Mouse (Mus musculus) urinary bladder, postnatal 10 days (tissue): ENCODE measurements around the gene Fryl.

Experiments used
- DNase-seq: peaks from one replicate; pipeline ENCODE4 v3.0.0; 2022; ENCODE audit warnings: low spot score

Gene Fryl

DNA sequence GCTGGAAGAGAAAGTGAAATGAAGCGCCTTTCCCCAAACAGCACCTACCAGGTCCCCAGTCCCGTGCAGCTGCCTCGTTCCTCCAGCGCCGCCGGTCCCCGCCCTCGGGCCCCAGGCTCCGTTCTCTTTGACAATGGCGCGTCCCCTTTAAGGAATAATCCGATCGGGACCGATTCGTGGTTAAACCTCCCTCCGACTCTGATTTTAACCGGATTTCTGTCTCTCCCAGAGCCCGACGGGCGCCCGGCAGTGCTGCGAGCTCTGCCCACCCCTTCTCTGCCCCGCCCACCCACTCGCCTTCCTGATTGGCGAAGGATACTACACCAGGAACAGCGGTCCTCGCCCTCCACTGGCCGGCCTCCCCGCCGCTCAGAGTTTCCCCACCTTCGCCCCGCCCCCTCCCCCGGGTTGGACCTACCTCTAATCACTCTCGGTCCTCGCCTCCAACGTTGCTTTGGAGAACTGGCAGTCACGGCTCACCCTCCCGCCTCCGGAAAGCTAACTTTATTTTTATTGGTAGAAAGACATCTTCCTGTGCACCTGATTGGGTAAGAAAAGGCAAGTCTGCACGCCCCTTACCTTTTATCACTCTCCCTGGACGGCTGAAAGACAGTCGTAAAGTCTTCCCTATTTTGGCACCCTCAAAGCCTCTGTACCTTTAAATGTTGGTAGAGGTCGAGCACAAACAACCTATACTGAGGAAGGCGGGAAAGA lies at the start of gene Fryl:
Gene Fryl (minus strand): TSS at position 268 of the 714 bp plus-strand sequence.
- DNase-seq, result peak; percentile 77

DNA sequence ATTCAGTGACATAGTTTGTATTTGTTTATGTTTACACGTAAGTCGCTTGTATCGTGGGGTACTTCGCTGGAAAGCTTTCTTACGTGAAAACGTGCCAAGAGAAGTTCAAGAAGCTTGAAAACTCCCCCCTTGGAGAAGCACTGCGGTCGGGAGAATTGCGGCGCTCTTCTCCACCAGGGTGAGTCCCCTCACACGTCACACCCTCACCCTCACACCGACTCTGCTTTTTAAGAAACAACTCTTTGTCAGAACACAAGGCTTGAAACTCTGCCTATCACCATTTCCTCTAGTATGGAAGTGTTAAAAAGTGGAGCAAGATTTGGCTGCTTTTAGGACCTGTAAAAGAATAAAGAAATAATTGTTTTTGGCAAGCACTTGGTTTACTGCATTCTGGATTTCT lies 48.1 kb upstream of the Fryl start:
- no peak for DNase-seq

DNA sequence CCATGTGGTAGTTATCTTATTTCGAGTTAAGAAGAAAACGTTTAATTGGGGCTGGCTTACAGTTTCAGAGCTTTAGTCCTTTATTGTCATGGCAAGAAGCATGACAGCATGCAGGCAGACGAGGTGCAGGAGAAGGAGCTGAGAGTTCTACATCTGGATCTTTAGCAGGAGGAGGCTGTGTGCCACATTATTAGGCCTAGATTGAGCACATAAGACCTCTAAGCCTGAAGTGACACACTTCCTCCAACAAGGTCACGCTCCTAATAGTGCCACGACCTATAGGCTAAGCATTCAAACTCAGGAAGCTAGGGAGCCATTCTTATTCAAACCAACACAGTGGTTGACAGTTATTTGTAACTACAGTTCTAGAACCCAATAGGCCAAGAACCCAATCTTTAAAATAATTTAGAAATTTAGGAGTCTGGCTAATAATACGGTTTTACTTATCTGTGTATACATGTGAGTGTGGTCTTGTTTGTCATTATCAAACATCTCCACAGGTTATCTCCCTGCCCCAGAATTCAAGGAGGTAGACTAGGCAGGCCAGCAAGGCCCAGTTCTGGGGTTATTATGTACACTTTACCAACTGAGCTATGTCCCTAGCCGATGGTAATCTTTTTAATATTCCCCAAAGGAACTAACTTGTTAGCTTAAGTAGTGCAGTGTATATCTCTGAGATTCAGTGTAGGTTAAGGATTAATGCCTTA lies 45.3 kb upstream of the Fryl start:
- DNase-seq, result no peak

DNA sequence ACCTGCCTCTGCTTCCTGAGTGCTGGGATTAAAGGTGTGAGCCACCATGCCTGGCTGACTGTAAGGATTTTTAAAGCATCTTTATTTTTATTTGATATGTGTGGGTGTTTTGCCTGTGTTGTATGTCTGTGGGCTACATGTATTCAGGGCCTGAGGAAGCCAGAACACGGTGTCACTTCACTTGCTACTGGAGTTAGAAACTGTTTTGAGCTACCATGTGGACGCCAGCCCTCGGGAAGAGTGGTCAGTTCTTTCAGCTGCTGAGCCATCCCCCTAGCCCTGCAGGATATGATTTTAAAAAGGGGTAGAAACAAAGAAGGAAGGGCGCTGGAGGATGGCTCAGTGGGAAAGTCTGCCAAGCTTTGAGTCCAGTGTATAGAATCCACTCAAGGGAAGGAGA lies 39.5 kb upstream of the Fryl start:
- no peak for DNase-seq

DNA sequence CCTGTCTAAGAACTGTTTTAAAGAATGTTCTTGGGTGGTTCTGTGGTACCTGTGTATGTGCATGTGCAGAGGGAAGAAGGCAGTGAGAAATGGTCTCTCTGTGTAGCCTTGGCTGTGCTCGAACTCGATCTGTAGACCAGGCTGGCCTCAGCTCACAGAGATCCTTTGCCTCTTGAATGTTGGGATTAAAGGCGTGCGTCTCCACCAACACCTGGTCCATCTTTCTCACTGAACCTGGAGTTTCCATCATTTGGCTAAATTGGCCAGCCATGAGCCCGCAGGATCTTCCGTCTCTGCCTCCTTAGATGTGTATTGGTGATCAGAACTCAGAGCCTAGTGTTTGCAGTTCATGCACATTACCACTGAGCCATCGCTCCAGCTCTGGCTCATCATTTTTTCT lies 38.6 kb upstream of the Fryl start:
- no peak for DNase-seq

DNA sequence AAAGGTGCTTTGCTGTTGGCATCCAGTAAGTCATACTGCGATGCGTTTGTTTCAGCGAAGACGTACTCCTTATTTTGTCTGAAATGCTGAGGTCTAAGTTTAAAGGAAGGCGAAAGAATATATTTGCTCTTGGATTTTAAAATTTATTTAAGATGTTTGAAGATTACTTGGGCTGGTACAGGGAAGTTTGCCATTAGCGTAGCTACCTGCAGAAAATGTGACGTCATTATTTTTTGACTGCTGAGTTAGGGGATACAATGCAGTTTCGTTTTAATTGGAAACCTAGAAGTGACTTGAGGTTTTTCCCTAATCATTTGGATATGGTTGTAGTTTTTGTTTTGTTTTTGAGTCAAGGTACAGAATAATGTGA lies 37.0 kb upstream of the Fryl start:
- DNase-seq, result no peak

DNA sequence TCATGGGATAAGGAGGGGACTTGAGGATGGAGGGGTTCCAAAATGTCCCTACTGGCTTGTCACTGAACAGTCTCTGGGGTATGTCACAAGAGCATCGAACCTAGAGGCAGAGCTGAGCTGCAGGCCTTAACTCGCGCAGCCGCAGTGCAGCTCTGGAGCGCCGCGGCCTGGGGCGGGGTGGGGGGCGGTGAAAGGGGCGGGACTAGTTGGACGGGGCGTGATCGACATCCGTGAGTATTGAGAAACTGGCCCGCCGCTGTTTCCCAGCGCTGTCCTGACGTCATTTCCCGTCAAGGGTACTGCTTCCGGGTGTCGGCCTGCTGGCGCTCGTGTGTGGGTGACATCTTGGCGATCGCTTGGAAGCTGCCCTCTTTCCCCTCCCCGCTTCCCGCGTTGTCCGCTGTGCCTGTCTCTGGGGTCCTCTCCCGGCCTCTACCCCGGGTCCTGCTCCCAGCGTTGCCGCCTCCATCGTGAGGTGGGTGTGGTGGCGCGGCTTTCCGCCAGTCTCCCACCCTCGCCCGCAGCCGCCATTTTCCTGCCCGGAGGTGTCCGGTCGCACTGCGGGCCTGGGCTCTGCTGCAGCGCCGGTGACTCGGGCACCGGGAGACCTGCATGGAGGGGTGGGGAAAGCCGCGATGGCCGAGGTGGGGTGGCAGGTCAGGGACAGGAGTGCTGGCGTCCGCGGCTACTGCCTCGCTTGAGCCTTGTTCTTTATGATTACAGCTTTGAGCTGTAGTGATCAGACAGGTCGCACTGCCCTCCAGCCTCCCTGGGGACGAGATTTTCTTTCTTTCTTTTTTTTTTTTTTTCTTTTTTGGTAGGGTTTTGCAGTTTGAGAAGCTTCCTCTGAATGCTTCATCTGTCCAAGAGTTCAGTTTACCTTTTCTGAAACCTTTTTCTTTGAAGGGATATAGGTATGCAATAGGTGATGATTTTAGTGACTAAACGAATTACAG lies 36.4 kb upstream of the Fryl start, which contains the start of gene Ociad1:
Gene Ociad1 (plus strand): TSS at position 283 of the 956 bp plus-strand sequence.
- peak; percentile 76 for DNase-seq

DNA sequence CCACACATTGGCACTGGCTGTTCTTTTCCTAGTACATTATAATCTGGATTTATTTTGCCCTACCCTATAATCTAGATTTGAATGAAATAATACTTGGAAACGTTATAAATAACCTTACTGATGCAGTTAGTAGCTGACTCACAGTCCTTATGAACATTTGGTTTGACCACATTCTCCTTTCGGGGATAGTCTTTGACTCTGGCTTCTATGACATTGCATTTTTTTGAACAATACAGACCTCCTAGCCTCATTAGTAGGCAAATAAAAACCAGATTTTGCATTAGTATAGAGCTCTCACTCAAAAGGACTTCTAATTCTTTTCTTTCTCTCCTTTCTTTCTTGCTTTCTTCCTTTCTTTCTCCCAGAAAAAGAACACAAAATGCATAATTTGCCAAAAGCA lies 33.5 kb upstream of the Fryl start:
- no peak for DNase-seq

DNA sequence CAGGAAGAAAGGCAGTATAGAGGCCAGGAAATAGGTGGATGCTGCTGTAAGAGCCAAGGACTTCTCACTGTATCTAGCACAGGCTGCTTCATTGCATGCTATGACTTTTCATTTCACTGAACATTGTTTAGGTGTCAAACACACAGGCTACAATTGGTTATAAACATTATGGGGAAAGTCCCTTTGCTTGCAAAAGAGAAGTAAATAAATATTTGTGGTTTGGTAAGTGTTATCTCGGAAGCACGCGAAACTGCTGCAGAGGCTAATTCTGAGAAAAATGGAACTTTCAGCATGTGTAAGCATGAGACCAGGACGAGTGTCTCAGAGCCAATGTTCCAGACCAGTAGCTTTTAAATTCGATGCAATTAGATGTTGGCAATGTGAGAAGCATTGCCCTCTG lies 30.2 kb upstream of the Fryl start:
- DNase-seq, result no peak

DNA sequence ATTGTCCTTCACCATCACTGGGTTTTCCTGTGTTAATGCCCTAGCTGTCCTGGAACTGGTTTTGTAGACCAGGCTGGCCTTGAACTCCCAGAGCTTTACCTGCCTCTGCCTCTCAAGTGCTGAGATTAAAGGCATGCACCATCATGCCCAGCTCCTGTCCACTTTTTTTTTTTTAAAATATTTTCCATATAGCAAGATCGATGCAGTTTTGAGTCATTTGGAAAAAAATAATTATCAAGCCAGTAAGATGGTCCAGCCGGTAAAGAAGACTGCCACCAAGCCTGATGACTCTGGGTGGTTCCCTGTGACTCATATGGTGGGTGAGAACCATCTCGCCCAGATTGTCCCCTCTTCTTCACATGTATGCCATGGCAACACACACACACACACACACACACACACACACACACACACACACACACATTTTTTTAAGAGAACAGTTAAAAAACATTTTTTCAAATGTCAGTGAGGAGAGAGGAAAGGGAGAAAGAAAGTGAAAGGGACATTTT lies 29.1 kb upstream of the Fryl start:
- DNase-seq, result no peak

DNA sequence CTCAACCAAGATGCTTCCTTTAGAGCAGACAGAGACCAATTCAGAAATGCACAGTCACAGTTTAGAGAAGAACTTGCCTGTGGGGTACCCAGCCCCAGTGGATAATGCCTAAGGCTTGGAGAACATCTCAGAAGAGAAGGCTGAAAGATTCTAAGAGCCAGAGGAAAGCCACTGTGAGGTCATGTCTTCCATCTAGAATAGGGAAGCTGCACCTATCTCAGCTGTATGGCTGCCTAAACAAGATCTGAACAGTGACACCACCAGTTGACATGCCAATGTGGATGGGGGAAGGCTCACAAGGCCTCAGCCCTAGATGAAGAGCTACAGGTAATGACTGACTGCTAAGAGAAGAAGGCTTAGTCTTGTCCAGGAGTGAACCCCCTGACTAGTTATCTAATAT lies 27.6 kb upstream of the Fryl start:
- no peak for DNase-seq

DNA sequence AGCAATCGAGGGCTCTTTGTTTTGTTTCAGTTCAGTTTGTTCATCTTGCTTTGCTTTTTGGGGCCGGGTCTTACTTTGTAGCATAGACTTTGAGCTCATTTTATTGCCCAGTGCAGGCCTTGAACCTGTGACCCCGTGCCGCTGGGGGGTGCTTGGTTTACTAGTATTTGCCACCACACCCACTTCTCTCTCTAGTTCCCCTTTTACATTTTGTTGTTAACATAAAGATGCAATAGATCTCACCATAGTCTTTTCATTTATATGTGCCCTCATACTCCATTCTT lies 24.1 kb upstream of the Fryl start:
- DNase-seq, result no peak

DNA sequence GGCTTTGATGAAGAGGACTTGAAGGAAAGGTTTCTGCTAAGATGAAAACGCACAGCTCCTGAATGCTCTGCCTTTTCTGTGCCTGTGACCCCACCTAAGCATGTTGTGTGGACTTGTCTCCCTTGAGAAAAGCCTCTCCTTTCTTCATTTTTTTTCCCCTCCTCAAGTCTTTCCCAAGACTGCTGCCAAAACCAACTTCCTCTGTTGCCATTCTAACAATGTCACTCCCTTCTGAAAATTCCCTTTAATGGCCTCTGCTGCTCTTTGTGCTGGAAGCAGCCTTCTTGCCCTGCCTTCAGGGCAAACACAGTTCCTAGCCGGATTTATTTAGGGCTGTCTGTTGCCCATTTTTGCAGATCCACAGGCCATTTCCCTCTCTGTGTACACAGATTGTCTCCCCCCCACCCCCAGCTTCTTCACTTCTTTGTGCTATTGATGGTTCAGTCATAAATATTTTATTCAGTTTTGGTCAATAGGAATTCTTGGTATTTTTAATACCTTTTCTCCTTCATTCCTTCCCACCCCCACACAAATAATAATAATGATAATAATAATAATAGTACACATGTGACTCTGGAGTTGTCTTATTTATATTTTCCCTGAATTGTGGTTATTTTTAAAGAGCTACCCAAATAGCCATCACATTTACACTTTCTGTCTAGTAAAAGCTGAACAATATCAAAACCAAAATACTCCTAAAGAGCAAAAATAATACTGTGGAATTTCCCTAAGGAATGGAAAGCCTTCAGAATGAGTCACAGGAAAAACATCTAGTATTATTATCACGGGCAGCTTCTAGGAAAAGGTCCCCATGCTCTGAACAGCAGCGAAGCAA lies 23.5 kb upstream of the Fryl start:
- DNase-seq, result no peak

DNA sequence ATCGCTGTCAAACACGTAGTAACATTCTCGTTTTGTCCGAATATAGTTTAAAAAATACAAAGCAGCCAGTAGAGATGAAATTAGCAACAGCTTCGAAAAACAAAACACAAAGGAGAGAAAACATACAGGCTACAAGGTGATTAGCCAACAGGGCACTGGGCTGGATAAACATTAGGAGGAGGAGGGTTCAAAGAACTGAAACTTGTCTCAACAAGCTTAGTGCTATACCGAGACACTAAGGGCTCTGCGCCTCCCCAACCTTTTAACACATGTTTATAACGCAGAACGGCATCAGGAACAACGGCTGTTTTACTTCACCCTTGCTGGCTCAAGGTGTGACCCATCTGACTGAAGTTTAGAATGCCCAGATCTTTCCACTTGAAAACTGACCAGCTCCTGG lies 22.8 kb upstream of the Fryl start:
- no peak for DNase-seq

DNA sequence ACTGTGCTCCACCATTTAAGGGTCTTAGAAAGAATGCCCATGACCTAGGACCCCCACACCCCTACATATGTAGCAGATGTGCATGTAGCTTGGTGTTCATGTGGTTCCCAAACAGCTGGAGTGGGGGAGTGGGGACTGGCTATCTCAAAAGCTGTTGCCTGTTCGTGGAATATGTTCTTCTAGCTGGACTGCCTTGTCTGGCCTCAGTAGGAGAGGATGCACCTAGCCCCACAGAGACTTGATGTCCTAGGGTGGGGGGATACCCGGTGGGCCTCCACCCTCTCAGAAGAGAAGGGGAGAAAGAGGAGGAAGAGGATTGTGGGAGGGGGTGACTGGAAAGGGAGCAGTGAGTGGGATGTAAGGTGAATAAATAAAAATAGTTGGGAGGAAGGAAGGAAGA lies 18.5 kb upstream of the Fryl start:
- no peak for DNase-seq

DNA sequence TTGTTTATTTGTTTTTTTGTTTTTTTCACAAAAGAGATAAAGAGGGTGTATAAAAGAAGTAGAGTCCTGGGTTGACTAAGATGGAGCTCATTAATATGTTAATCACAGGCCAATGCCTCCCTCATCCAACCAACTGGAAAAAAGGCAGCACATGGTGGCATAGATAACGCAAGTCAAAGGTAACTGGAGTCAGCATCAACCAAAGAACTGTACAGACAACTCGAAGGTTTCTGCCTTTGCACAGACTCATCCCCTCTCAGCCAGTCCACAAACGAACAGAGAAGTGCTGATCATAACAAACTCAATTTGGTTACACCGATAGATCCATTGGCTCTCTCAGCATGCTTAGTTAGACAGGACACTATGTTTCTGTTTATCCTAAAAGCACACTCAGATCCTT lies 16.8 kb upstream of the Fryl start:
- DNase-seq, result no peak

DNA sequence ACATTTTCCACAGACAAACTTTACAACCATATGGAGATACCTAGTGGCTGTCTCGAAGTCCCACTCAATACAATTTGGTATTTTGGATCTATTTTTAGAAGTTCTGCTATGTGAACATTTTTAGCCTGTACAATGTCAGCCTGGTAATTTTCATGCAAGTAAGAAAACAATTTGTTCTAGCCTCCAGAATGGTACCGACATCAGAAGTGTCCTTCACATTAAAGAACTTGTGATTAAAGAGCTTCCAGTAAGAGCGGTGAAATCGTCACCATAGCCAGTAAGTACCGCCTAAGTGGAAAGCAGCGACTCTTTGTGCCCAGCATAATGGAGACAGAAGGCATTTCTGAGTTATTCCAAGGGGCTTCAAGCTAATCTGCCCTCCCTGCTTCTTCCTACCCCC lies 14.2 kb upstream of the Fryl start:
- DNase-seq, result no peak

DNA sequence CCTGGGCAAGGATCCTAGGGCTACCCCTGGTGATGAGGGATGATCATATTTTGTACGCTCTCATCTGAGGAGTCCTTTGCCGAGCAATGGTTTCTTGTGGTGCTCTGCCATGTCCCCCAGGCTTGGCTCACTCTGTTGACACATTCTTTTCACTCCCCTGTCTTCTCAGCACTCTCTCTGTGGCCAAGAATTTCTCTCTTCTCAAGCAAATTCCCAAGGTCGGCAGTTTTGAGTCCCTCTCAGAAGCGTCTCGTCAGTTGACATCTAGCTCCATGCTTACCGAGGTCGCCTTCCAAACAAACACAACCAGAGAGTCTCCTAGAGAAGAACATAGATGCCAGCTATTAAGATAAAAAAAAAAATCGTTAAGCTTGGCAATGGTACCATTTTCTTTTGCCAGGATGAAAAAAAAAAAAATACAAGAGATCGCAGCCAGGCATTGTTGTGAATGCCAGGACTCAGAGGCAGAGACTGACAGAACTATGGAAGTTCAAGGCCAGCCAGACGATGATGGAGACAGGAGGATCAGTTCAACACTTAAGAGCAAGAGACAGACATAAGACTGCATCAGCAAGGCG lies 12.3 kb upstream of the Fryl start:
- no peak for DNase-seq

DNA sequence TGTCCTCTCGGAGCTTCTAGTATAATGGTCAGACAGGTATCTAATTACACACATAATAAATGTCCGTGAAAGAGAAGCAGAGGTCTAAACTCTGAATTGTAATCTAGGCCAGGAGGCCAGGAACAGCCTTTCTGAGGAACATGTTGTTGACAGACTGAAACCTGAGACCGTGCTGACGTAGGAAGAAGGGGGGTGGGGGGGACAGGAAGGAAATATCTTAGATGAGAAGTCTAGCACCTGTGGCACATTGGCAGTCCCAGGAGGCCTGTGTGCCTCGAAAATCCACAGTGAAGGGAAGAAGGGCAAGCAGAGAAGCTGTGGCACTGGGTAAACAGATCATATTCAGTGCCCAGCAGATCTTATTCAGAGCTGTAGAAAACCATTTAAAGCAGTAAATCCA lies 9.0 kb upstream of the Fryl start:
- no peak for DNase-seq

DNA sequence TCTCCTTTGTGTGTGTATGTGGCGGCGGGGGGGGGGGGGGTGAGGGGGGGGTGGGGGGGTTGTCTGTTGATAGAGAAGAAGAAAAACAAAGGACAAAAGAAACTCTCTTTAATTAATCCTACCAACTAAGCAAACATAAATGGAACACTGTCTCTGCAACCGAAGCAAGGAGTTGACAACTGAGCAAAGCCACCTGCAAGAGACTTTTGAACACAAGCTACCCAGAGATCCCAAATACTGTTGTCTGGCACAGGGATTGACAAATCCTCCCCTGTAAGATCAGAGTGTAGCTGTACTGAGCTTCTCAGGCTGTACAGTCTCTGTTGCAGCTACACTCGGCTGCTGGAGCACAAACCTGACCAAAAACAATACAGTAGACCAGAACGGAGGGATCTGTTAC lies 7.7 kb upstream of the Fryl start:
- no peak for DNase-seq

DNA sequence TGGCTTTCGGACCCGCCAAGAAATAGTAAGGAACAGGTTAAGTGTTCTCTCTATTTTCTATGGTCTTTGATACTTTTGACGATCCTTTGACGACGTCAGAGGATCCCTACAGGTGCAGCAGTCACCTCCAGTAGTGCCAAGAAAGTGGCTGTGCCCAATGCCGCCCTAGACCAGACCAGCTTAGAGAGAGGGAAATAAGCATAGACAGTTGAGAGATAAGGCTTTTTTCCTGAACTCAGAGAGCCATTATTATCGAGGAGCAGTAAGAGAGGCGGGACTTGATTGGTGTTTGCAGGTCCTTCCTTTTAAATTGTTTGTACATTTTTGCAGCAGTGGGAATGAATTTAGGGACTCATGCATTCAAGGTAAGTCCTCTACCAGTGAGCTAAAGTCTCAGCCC lies 1.3 kb upstream of the Fryl start:
- DNase-seq, result no peak

DNA sequence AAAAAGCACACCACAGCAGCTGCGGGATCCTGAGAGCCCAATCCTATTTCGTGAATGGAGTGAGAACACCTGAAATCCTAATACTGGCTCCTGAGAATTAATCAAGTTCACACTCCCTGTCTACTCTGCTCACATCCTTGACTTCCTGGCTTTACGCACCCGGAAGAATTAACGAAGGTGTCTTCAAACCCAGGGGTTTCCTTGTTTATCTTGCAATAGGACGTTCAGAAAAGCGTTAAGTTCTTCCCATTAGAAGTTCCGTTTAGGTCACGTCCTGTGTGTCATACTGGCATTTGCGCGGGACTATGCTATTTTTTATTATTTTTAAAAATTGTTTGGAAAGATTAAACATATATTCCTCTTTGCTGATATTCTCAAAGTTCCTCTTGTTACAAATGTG lies 677 bp upstream of the Fryl start:
- no peak for DNase-seq
